Mouse (Mus musculus) heart, embryonic 11.5 days (tissue): ENCODE measurements at regions not wholly inside any gene's neighbourhood (a gene's known extent, or its start where the extent isn't known, plus 50 kb on each side); places are given as distances from the start of the nearest gene placed in this dataset.

ENCODE experiments used
- ATAC-seq: fragments of 200-750 bp; cut with Nextera tagmentation; replicated peaks from 2 replicates; pipeline ENCODE4 v1.8.0; 2017; ENCODE audit warnings: moderate library complexity; ENCODE audit not compliant: insufficient number of reproducible peaks, low FRiP score, low TSS enrichment
- H3K27ac ChIP-seq: fragments of 300-500 bp; sonication (generic); 2 replicates; pipeline ENCODE4 v1.5.1; 2014; ENCODE audit warnings: mild to moderate bottlenecking, low read depth, low read length
- H3K27me3 ChIP-seq: fragments of 300-500 bp; sonication (generic); 2 replicates; pipeline ENCODE4 v1.6.1; 2014; ENCODE audit warnings: mild to moderate bottlenecking, low read length, mixed read lengths; ENCODE audit not compliant: control insufficient read depth, insufficient read depth
- H3K36me3 ChIP-seq: fragments of 300-500 bp; sonication (generic); 2 replicates; pipeline ENCODE4 v1.6.1; 2014; ENCODE audit warnings: mild to moderate bottlenecking, low read length, moderate library complexity, mixed read lengths; ENCODE audit not compliant: control insufficient read depth, insufficient read depth
- H3K4me1 ChIP-seq: fragments of 300-500 bp; sonication (generic); 2 replicates; pipeline ENCODE4 v1.6.1; 2014; ENCODE audit warnings: low read length; ENCODE audit not compliant: control insufficient read depth, insufficient read depth
- H3K4me2 ChIP-seq: fragments of 300-500 bp; sonication (generic); 2 replicates; pipeline ENCODE4 v1.6.1; 2014; ENCODE audit warnings: mild to moderate bottlenecking, moderate library complexity
- H3K4me3 ChIP-seq: fragments of 300-500 bp; sonication (generic); 2 replicates; pipeline ENCODE4 v1.5.1; 2014; ENCODE audit warnings: low read depth, low read length
- H3K9ac ChIP-seq: fragments of 300-500 bp; sonication (generic); 2 replicates; pipeline ENCODE4 v1.6.1; 2014; ENCODE audit warnings: mild to moderate bottlenecking, low read depth, low read length, moderate library complexity
- H3K9me3 ChIP-seq: fragments of 300-500 bp; sonication (generic); replicated peaks from 2 replicates; pipeline ENCODE4 v1.6.1; 2016; ENCODE audit warnings: low read length; ENCODE audit not compliant: control insufficient read depth
- WGBS: fragments of 180-500 bp; shearing (Covaris S2); extraction: QIAGEN DNeasy Blood & Tissue Kit; methylation state at CpG from one replicate; pipeline ENCODE4 v1.1.7; 2014; ENCODE audit not compliant: insufficient replicate concordance; 5-methylcytosine and 5-hydroxymethylcytosine counted together

DNA sequence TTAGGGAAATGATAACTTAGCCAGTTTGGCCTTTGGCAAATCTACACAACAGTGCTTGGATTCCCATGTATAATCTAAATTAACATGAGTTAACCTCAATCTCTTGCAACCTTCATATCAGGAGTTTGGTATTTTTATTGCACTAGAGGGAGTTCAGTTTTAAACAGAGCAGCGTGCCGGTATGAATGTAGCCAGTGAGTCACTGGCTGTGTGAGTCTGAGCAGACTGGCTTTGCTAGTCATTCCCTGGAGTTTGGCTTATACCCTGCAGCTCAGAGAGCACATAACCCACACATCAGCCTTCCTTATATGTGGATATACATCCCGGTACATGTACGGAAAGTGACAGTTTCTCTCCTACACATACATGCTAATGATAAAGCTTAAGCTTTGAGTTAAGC, 360.6 kb upstream of the Runx1 start:
- no peak overlapping the region for H3K4me3 ChIP-seq
- H3K27me3 ChIP-seq: no peaks in the 10 kb centered on the region
- no peaks in the 10 kb centered on the region for H3K4me1 ChIP-seq
- no peak for ATAC-seq
- no peak overlapping the region for H3K27ac ChIP-seq
- no peak overlapping the region for H3K4me2 ChIP-seq
- H3K9me3 ChIP-seq: no peaks in the 10 kb centered on the region
- H3K9ac ChIP-seq: no peak overlapping the region
- no peaks in the 10 kb centered on the region for H3K36me3 ChIP-seq
- WGBS: 89% methylated on average over 4 of the region's 4 CpGs

DNA sequence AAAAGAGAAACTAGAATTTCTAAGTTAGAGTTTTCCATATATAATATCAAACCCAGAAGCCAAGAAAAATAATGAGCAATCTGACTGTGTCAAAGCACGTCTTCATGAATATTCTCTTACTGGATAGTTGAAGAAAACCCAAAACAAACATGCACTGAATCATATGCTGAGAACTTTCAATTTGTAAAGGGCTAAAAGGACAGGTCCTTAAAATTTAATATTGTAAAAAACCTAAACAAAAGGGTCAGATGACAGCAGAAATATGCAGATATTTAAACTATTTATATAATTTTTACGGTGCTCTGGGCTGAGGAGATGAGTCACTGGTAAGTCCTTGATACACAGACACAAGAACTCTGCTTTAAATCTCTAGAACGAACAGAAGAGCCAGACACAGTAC, 356.7 kb upstream of the Runx1 start:
- no peaks in the 10 kb centered on the region for H3K4me1 ChIP-seq
- H3K4me3 ChIP-seq: no peak overlapping the region
- no peaks in the 10 kb centered on the region for H3K36me3 ChIP-seq
- no peak for ATAC-seq
- no peak overlapping the region for H3K27ac ChIP-seq
- H3K9me3 ChIP-seq: no peaks in the 10 kb centered on the region
- H3K27me3 ChIP-seq: no peaks in the 10 kb centered on the region
- no peak overlapping the region for H3K4me2 ChIP-seq
- WGBS: 76% methylated on average over 3 of the region's 3 CpGs
- no peak overlapping the region for H3K9ac ChIP-seq

GRCm38 (mm10) chr16:93181497-93181896, 355.5 kb upstream of the Runx1 start:
- WGBS: 92% methylated on average over 8 of the region's 8 CpGs
- no peak overlapping the region for H3K4me3 ChIP-seq
- no peak for ATAC-seq

GRCm38 (mm10) chr16:93180213-93180612, 354.3 kb upstream of the Runx1 start:
- no peaks in the 10 kb centered on the region for H3K9me3 ChIP-seq
- H3K4me1 ChIP-seq: no peaks in the 10 kb centered on the region
- H3K4me3 ChIP-seq: no peak overlapping the region
- H3K27me3 ChIP-seq: no peaks in the 10 kb centered on the region
- peak; percentile 42; the same call in 1 of the 2 replicates for ATAC-seq
- H3K27ac ChIP-seq: no peak overlapping the region
- H3K4me2 ChIP-seq: no peak overlapping the region
- WGBS: 42% methylated on average over 5 of the region's 5 CpGs
- H3K36me3 ChIP-seq: no peaks in the 10 kb centered on the region
- no peak overlapping the region for H3K9ac ChIP-seq

More at GRCm38 (mm10) chr16:93181497-93181896, 355.5 kb upstream of the Runx1 start:
- H3K9me3 ChIP-seq: no peaks in the 10 kb centered on the region
- H3K27ac ChIP-seq: no peak overlapping the region
- H3K4me1 ChIP-seq: no peaks in the 10 kb centered on the region
- no peaks in the 10 kb centered on the region for H3K36me3 ChIP-seq
- H3K27me3 ChIP-seq: no peaks in the 10 kb centered on the region
- no peak overlapping the region for H3K4me2 ChIP-seq
- no peak overlapping the region for H3K9ac ChIP-seq

- H3K4me2 ChIP-seq: no peak overlapping the region
- 80% methylated on average over 3 of the region's 3 CpGs for WGBS
- no peak for ATAC-seq
- no peaks in the 10 kb centered on the region for H3K36me3 ChIP-seq
- H3K27ac ChIP-seq: no peak overlapping the region
- no peak overlapping the region for H3K9ac ChIP-seq
- H3K27me3 ChIP-seq: no peaks in the 10 kb centered on the region; the same call in 1 of the 2 replicates
- no peak overlapping the region for H3K4me3 ChIP-seq
- H3K9me3 ChIP-seq: no peaks in the 10 kb centered on the region
- no peaks in the 10 kb centered on the region for H3K4me1 ChIP-seq
Measured at GRCm38 (mm10) chr16:93166667-93167066, 340.7 kb upstream of the Runx1 start.

- H3K27me3 ChIP-seq: peaks cover 14% of the 10 kb centered on the region
- no peak overlapping the region for H3K4me2 ChIP-seq
- H3K9ac ChIP-seq: no peak overlapping the region
- H3K27ac ChIP-seq: no peak overlapping the region
- H3K9me3 ChIP-seq: no peaks in the 10 kb centered on the region
- 80% methylated on average over 8 of the region's 8 CpGs for WGBS
- no peak overlapping the region for H3K4me3 ChIP-seq
- no peaks in the 10 kb centered on the region for H3K36me3 ChIP-seq
- no peaks in the 10 kb centered on the region for H3K4me1 ChIP-seq
- no peak for ATAC-seq
Measured at GRCm38 (mm10) chr16:93158526-93159226, 332.7 kb upstream of the Runx1 start.

DNA sequence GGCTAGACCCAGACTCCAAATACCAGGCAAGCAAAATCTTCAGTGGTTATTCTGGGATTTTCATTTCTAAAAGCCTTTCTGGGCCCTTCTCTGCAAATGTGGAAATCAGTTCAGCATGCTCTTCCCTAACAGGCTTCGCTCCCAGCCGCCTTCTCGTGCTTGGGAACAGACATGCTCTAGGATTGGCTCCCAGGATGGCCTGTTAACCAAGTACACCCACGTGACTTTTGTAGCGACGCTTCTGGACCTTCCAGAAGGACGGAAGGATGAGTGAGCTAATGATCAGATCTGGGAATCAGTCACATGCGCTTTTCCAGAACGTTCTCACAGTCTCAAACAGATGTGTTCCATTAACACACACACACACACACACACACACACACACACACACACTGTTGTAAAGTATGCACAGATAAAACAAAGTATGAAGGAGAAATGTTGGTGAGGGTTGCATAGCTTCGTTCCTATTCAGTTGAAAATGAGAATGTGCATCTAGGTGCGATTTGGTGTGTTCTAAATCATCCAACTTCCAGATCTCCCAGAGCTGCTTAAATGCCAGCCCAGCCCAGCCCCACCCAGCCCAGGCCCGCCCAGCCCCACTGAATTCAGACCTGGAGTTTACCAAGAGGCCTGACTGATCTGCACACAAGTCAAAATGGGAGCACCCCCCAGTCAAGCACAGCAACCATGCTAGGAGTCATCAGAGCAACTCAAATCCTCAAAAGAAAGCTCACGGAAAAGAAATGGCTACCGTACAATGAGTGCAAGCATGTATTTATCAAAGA, 327.8 kb upstream of the Runx1 start:
- Histone ChIP-seq H3K4me2 (peak overlapping the region; percentile 52), H3K27me3 (peaks cover 27% of the 10 kb centered on the region), H3K9me3 (no peaks in the 10 kb centered on the region), H3K4me3 (no peak overlapping the region), H3K9ac (no peak overlapping the region), H3K36me3 (no peaks in the 10 kb centered on the region), H3K27ac (no peak overlapping the region), H3K4me1 (peaks cover 10% of the 10 kb centered on the region)
- ATAC-seq: no peak
- WGBS: 70% methylated on average over 14 of the region's 14 CpGs

DNA sequence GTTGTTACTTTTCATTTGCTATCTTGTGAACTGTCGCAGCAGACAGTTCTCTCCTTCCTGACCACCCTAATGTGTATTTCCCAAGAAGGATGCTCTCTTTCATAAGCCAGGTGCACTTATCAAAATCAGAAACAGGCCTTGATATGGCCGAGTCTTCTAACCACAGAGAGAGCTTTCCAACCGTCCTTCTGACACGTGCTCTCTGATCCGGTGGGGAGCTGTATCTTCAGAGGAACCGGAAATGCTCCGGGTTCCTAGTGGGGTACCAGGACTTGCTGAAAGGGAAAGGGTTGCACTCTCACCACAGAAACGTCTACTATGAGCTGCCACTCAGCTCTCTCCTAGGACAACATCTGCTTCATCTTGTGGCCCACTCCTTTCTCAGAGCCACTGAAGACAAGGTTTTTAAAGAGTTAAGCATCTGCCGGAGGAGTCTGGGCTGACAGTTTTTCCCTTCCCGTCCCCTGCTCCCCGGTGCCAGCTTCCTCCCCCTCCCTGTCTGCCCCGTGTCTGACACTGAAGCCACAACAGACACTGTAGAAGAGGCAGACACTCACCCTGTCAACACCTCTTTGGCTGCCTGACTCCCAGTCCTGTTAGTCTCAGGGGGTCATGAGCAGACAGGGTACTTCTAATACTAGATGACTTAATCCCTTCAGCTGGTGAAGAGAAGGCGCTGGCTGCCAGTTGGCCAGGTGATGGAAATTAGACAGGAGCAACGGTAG, 327.0 kb upstream of the Runx1 start:
- Histone ChIP-seq H3K4me2 (peak overlapping the region; percentile 52), H3K4me3 (no peak overlapping the region), H3K27me3 (peaks cover 35% of the 10 kb centered on the region), H3K9me3 (no peaks in the 10 kb centered on the region), H3K27ac (no peak overlapping the region), H3K36me3 (no peaks in the 10 kb centered on the region), H3K9ac (0 out of 2 replicates have a peak overlapping the region, but pooled peaks have one; percentile 16), H3K4me1 (peaks cover 10% of the 10 kb centered on the region)
- ATAC-seq: peak; percentile 72
- WGBS: 12% methylated on average over 14 of the region's 14 CpGs
